Mouse (Mus musculus) midbrain, embryonic 16.5 days (tissue): ENCODE measurements around the gene Erich4. TPM values are rescaled to one million over a fixed set of nuclear protein-coding genes. Genes with fewer than 3 reads are reported as not detected.
A peak's percentile ranks its signal among the peaks of the same experiment; 100 is the strongest.

Experiments used
- ATAC-seq: fragments of 200-750 bp; cut with Nextera tagmentation; 2 replicates; pipeline ENCODE4 v1.8.0; 2017; ENCODE audit warnings: moderate TSS enrichment
- H3K27ac ChIP-seq: fragments of 300-500 bp; sonication (generic); 2 replicates; pipeline ENCODE4 v1.5.1; 2014; ENCODE audit warnings: mild to moderate bottlenecking, low read length, mixed read lengths
- H3K27me3 ChIP-seq: fragments of 300-500 bp; sonication (generic); 2 replicates; pipeline ENCODE4 v1.6.1; 2014; ENCODE audit warnings: low read depth, low read length, mixed read lengths; ENCODE audit not compliant: control insufficient read depth, insufficient read depth
- H3K36me3 ChIP-seq: fragments of 300-500 bp; sonication (generic); 2 replicates; pipeline ENCODE4 v1.6.1; 2014; ENCODE audit warnings: mild to moderate bottlenecking, low read length, moderate library complexity, mixed read lengths; ENCODE audit not compliant: control insufficient read depth, insufficient read depth
- H3K4me1 ChIP-seq: fragments of 300-500 bp; sonication (generic); 2 replicates; pipeline ENCODE4 v1.6.1; 2014; ENCODE audit warnings: mild to moderate bottlenecking, low read length, mixed read lengths; ENCODE audit not compliant: control insufficient read depth, insufficient read depth
- H3K4me2 ChIP-seq: fragments of 300-500 bp; sonication (generic); 2 replicates; pipeline ENCODE4 v1.6.1; 2014; ENCODE audit warnings: mild to moderate bottlenecking, low read length, mixed read lengths
- H3K4me3 ChIP-seq: fragments of 300-500 bp; sonication (generic); 2 replicates; pipeline ENCODE4 v1.5.1; 2014; ENCODE audit warnings: low read depth, mild to moderate bottlenecking, low read length, moderate library complexity, mixed read lengths
- H3K9ac ChIP-seq: fragments of 300-500 bp; sonication (generic); 2 replicates; pipeline ENCODE4 v1.6.1; 2014; ENCODE audit warnings: low read depth, low read length, mixed read lengths
- H3K9me3 ChIP-seq: fragments of 300-500 bp; sonication (generic); replicated peaks from 2 replicates; pipeline ENCODE4 v1.6.1; 2014; ENCODE audit warnings: mild to moderate bottlenecking, low read length, mixed read lengths; ENCODE audit not compliant: control insufficient read depth, poor library complexity, severe bottlenecking
- WGBS: fragments of 180-500 bp; shearing (Covaris S2); extraction: QIAGEN DNeasy Blood & Tissue Kit; methylation state at CpG from one replicate; pipeline ENCODE4 v1.1.7; 2014; 5-methylcytosine and 5-hydroxymethylcytosine counted together
- polyA plus RNA-seq: library from polyadenylated mRNA; unstranded; fragments of >200 nt; fragmentation: Nextera tagmentation; extraction: Ambion mirVana; gene quantifications from 2 replicates; pipeline ENCODE4 v1.2.1, GENCODE M21; 2015

Erich4 gene
- not detected in 2 replicates for polyA plus RNA-seq

DNA sequence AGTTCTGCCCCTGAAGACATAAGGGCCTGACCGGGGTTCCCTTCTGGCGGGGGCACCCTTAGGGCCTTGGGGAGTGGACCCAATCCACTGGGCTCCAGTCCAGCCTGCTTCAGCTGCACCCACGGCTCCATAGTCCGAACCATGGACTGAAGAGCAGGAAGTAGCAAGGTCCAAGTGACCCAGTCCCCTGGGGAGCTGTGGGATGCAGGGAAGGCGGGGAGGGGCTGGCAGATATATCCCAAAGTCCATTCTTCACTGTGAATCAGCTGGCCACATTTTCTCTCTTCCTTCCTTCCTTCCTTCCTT is at the start of gene Erich4:
TSS of gene Erich4 (minus strand) at position 187 of the 306 bp plus-strand sequence.
- Histone ChIP-seq H3K9ac (no peak within 1 kb of the TSS), H3K4me3 (no peak within 1 kb of the TSS), H3K27ac (no peak within 1 kb of the TSS), H3K27me3 (no peaks in the 10 kb centered on the region), H3K9me3 (no peaks in the 10 kb centered on the region), H3K4me2 (no peak within 1 kb of the TSS), H3K4me1 (peaks cover 6% of the 10 kb centered on the region), H3K36me3 (no peaks in the 10 kb centered on the region)
- 90% methylated on average over 5 of the region's 5 CpGs for whole genome bisulfite sequencing
- ATAC-seq, result no peak

GRCm38 (mm10) chr7:25658657-25659472 is 43.2 kb upstream of the Erich4 start, which contains the start of the genes Bckdha and Exosc5:
Gene Bckdha (minus strand): TSS chr7:25658981.
Gene Exosc5 (plus strand): TSS chr7:25659164.
- Histone ChIP-seq H3K27ac (peak within 1 kb of the TSS; percentile 72), H3K9ac (peak within 1 kb of the TSS; percentile 69), H3K4me3 (peak within 1 kb of the TSS; percentile 67), H3K4me1 (peaks cover 21% of the 10 kb centered on the region), H3K36me3 (no peaks in the 10 kb centered on the region), H3K4me2 (peak within 1 kb of the TSS; percentile 88), H3K27me3 (no peaks in the 10 kb centered on the region), H3K9me3 (no peaks in the 10 kb centered on the region)
- ATAC-seq, result peak; percentile 98
- under 1% methylated on average over 50 of the region's 50 CpGs for WGBS

- WGBS, result 42% methylated on average over 10 of the region's 10 CpGs
- H3K4me1 ChIP-seq, result peaks cover 21% of the 10 kb centered on the region
- H3K4me2 ChIP-seq, result peak overlapping the region; percentile 88
- no peak for ATAC-seq
- H3K9ac ChIP-seq, result peak overlapping the region; percentile 69
- H3K9me3 ChIP-seq, result no peaks in the 10 kb centered on the region
- no peaks in the 10 kb centered on the region; the same call in 1 of the 2 replicates for H3K36me3 ChIP-seq
- H3K27me3 ChIP-seq, result no peaks in the 10 kb centered on the region
- H3K4me3 ChIP-seq, result peak overlapping the region; percentile 67
- no peak overlapping the region for H3K27ac ChIP-seq
Measured at GRCm38 (mm10) chr7:25657785-25658184, 42.1 kb upstream of the Erich4 start.

GRCm38 (mm10) chr7:25655601-25656428 is 40.1 kb upstream of the Erich4 start:
- no peaks in the 10 kb centered on the region; the same call in 1 of the 2 replicates for H3K36me3 ChIP-seq
- no peak overlapping the region for H3K27ac ChIP-seq
- H3K4me3 ChIP-seq, result no peak overlapping the region
- H3K4me2 ChIP-seq, result no peak overlapping the region
- H3K9ac ChIP-seq, result no peak overlapping the region
- WGBS, result 78% methylated on average over 11 of the region's 11 CpGs
- ATAC-seq, result no peak
- no peaks in the 10 kb centered on the region for H3K9me3 ChIP-seq
- no peaks in the 10 kb centered on the region for H3K27me3 ChIP-seq
- peaks cover 21% of the 10 kb centered on the region for H3K4me1 ChIP-seq

- no peak for ATAC-seq
- Histone ChIP-seq H3K9me3 (no peaks in the 10 kb centered on the region), H3K9ac (no peak overlapping the region), H3K4me2 (no peak overlapping the region), H3K4me1 (peaks cover 6% of the 10 kb centered on the region), H3K27me3 (no peaks in the 10 kb centered on the region), H3K27ac (no peak overlapping the region), H3K4me3 (no peak overlapping the region), H3K36me3 (no peaks in the 10 kb centered on the region; the same call in 1 of the 2 replicates)
- WGBS, result 91% methylated on average over 12 of the region's 12 CpGs
Measured at GRCm38 (mm10) chr7:25652244-25652759, 36.6 kb upstream of the Erich4 start.

DNA sequence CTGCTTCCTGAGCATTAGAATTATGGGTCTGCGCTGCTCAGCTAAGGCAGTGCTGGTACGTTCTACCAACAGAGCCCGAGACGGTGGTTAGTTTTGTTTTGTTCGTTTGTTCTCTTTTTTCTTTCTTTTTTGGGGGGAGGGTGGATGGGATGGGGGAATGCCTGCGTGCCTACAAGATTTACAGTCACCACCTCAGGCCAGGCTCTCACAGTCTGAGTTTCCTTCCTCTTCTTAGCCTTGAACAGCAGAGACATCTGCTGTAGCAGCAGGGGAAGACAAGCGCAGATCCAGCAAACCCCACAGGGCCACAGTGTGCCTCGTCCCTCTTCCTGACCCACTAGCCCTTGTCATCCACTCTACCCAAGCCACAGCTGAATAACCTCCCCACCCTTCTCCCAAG is 35.6 kb upstream of the Erich4 start:
- H3K9me3 ChIP-seq, result no peaks in the 10 kb centered on the region
- no peak for ATAC-seq
- WGBS, result 93% methylated on average over 8 of the region's 8 CpGs
- H3K27me3 ChIP-seq, result no peaks in the 10 kb centered on the region
- no peak overlapping the region for H3K4me2 ChIP-seq
- no peak overlapping the region for H3K9ac ChIP-seq
- H3K27ac ChIP-seq, result no peak overlapping the region
- no peak overlapping the region for H3K4me3 ChIP-seq
- no peaks in the 10 kb centered on the region; the same call in 1 of the 2 replicates for H3K36me3 ChIP-seq
- H3K4me1 ChIP-seq, result no peaks in the 10 kb centered on the region

DNA sequence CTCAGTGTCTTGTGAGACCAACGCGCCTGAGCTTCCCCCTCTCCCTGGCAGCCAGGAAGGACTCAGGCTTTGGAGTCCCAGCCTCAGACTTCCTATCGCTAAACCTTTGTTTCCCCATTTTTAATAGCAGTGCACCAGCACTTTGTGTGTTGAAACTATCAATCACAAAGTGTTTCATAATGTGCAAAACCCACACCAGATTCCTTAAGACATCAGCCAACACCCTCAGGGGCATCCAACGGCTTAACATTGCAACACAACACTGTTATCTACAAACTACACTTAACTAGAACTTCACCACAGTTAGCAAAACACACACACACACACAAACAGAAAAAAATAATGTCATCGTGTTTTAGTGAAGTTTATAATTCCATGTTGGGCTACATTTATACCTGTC is 34.1 kb upstream of the Erich4 start:
- ATAC-seq, result no peak
- Histone ChIP-seq H3K9me3 (no peaks in the 10 kb centered on the region), H3K4me1 (no peaks in the 10 kb centered on the region), H3K27ac (no peak overlapping the region), H3K9ac (no peak overlapping the region), H3K36me3 (no peaks in the 10 kb centered on the region; the same call in 1 of the 2 replicates), H3K4me2 (no peak overlapping the region), H3K4me3 (no peak overlapping the region), H3K27me3 (no peaks in the 10 kb centered on the region)
- 80% methylated on average over 5 of the region's 5 CpGs for WGBS

GRCm38 (mm10) chr7:25647574-25648123 is 32.0 kb upstream of the Erich4 start:
- Histone ChIP-seq H3K9me3 (no peaks in the 10 kb centered on the region), H3K4me1 (no peaks in the 10 kb centered on the region), H3K9ac (no peak overlapping the region), H3K27me3 (no peaks in the 10 kb centered on the region), H3K27ac (no peak overlapping the region), H3K4me2 (no peak overlapping the region), H3K4me3 (no peak overlapping the region), H3K36me3 (no peaks in the 10 kb centered on the region)
- 61% methylated on average over 5 of the region's 5 CpGs for WGBS
- ATAC-seq, result no peak
